Mouse (Mus musculus) spleen, adult 2 months (tissue): ENCODE data around the gene Rnf8.

Experiments used
- CTCF ChIP-seq: fragments of 200-500 bp; IDR thresholded peaks from 2 replicates; pipeline ENCODE4 v1.5.1; 2011; ENCODE audit warnings: mild to moderate bottlenecking, inconsistent platforms; ENCODE audit not compliant: insufficient read depth, insufficient read length, insufficient replicate concordance; ENCODE audit errors: extremely low read depth
- POLR2A ChIP-seq: fragments of 200-500 bp; IDR thresholded peaks from 2 replicates; pipeline ENCODE4 v1.6.1; 2011; ENCODE audit warnings: low read depth, low read length, inconsistent platforms

DNA sequence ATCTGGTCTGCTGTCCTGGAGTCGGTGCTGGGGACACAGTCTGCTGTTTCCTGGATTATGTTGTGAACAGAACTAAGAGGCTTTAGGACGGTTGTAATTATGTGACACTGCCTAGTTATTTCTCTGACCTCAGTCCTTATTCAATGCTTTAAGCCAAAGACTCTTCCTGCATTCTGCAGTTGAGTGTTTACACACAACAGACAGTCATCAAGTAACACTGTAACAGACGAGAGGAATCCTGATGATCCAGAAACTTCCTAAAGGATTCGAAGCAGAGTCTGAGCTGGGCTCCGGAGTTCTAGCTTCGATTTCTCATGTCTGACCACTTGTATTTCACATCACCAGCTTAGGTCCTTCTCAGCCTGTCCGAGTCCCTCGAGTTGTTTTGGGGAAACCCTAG lies 63.9 kb downstream of the Rnf8 start:
- no peak for TF ChIP-seq CTCF
- no peak for TF ChIP-seq POLR2A
